Mouse (Mus musculus): ENCODE measurements at regions not wholly inside any gene's neighbourhood (a gene's known extent, or its start where the extent isn't known, plus 50 kb on each side); places are given as distances from the start of the nearest gene placed in this dataset.

- Histone ChIP-seq H3K4me3 (no peak overlapping the region), H3K4me2 (replicated peaks) (no peak overlapping the region), H3K9me3 (no peaks in the 10 kb centered on the region), H3K36me3 (no peaks in the 10 kb centered on the region), H3K27me3 (no peaks in the 10 kb centered on the region), H3K27ac (replicated peaks) (no peak overlapping the region), H3K4me1 (no peaks in the 10 kb centered on the region), H3K9ac (replicated peaks) (no peak overlapping the region)
- 15% methylated on average over 2 of the region's 2 CpGs for WGBS
- peak; percentile 83 for ATAC-seq (replicated peaks)
Observed at GRCm38 (mm10) chr13:75204417-75204816, 114.8 kb downstream of the Pcsk1 start.

GRCm38 (mm10) chr13:75223944-75224343 is 134.3 kb downstream of the Pcsk1 start:
- Histone ChIP-seq H3K9ac (replicated peaks) (no peak overlapping the region), H3K4me3 (no peak overlapping the region), H3K4me2 (replicated peaks) (no peak overlapping the region), H3K27me3 (no peaks in the 10 kb centered on the region), H3K36me3 (no peaks in the 10 kb centered on the region), H3K4me1 (no peaks in the 10 kb centered on the region), H3K9me3 (no peaks in the 10 kb centered on the region), H3K27ac (replicated peaks) (no peak overlapping the region)
- no peak for ATAC-seq (replicated peaks)

GRCm38 (mm10) chr13:75225581-75226297 is 136.1 kb downstream of the Pcsk1 start:
- H3K27me3 ChIP-seq: no peaks in the 10 kb centered on the region
- ATAC-seq (replicated peaks): no peak
- no peaks in the 10 kb centered on the region for H3K36me3 ChIP-seq
- H3K4me3 ChIP-seq: no peak overlapping the region
- no peaks in the 10 kb centered on the region for H3K4me1 ChIP-seq
- WGBS: 91% methylated on average over 7 of the region's 7 CpGs
- H3K27ac ChIP-seq (replicated peaks): no peak overlapping the region
- no peak overlapping the region for H3K9ac ChIP-seq (replicated peaks)
- H3K4me2 ChIP-seq (replicated peaks): no peak overlapping the region
- H3K9me3 ChIP-seq: no peaks in the 10 kb centered on the region

GRCm38 (mm10) chr13:75227616-75228277 is 138.1 kb downstream of the Pcsk1 start:
- Histone ChIP-seq H3K36me3 (no peaks in the 10 kb centered on the region), H3K4me3 (no peak overlapping the region), H3K27ac (replicated peaks) (no peak overlapping the region), H3K9ac (replicated peaks) (no peak overlapping the region), H3K4me1 (no peaks in the 10 kb centered on the region), H3K27me3 (no peaks in the 10 kb centered on the region), H3K4me2 (replicated peaks) (no peak overlapping the region), H3K9me3 (no peaks in the 10 kb centered on the region)
- peak; percentile 61; the same call in 1 of the 2 replicates for ATAC-seq (replicated peaks)
- WGBS: 31% methylated on average over 5 of the region's 5 CpGs

- 42% methylated on average over 2 of the region's 2 CpGs for WGBS
- Histone ChIP-seq H3K36me3 (no peaks in the 10 kb centered on the region), H3K27ac (replicated peaks) (no peak overlapping the region), H3K9ac (replicated peaks) (no peak overlapping the region), H3K4me2 (replicated peaks) (no peak overlapping the region), H3K27me3 (no peaks in the 10 kb centered on the region), H3K9me3 (no peaks in the 10 kb centered on the region), H3K4me3 (no peak overlapping the region), H3K4me1 (no peaks in the 10 kb centered on the region)
- peak; percentile 38; the same call in 1 of the 2 replicates for ATAC-seq (replicated peaks)
Observed at GRCm38 (mm10) chr13:75236424-75236823, 146.8 kb downstream of the Pcsk1 start.
